Mouse (Mus musculus) ovary, postnatal 14 days (tissue): ENCODE measurements around the gene Gm13078.

Experiments
- DNase-seq: peaks from one replicate; pipeline ENCODE4 v3.0.0; 2022; ENCODE audit warnings: low spot score

The Gm13078 gene

GRCm38 (mm10) chr4:143719155-143719554 is at the start of gene Gm13078:
TSS of gene Gm13078 (plus strand) at chr4:143719455.
- DNase-seq = no peak

DNA sequence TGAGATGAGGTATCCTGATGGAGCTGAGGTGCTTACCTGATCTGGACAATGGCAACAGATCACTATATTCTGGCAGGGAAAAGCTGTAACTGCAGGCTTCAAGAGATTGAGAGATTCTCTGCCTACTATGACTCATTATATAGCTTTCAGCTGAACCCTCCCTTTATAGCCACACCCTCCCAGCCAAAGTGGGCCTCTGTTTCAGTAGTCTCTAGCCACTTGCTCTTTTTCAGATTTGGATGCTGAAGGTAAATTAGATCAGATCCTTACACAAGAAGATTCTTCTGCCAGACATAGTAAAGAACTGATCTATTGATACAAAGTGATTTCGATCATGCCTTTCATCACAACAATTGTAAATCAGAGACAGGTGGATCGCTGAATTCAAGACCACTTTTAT is 16.6 kb upstream of the Gm13078 start, which contains the start of gene Gm13089:
Gene Gm13089 (minus strand): TSS at position 101 of the 400 bp plus-strand sequence.
- DNase-seq = no peak
